Mouse (Mus musculus) lung, postnatal 0 days (tissue): Measurements from ENCODE around the gene Apba1. TPM values are rescaled to one million over a fixed set of nuclear protein-coding genes. Genes with fewer than 3 reads are reported as not detected.

Experiments
- ATAC-seq: fragments of 200-750 bp; cut with Nextera tagmentation; 2 replicates; pipeline ENCODE4 v1.8.0; 2017; ENCODE audit warnings: moderate library complexity
- DNase-seq: peaks from one replicate; pipeline ENCODE4 v3.0.0-alpha.2; 2016; ENCODE audit warnings: low spot score
- H3K27ac ChIP-seq: fragments of 300-500 bp; sonication (generic); 2 replicates; pipeline ENCODE4 v1.5.1; 2014; ENCODE audit warnings: antibody characterized with exemption, mild to moderate bottlenecking, low read length, mixed read lengths
- H3K27me3 ChIP-seq: fragments of 300-500 bp; sonication (generic); replicated peaks from 2 replicates; pipeline ENCODE4 v1.6.1; 2014; ENCODE audit warnings: low read length, mixed read lengths; ENCODE audit not compliant: insufficient read depth
- H3K36me3 ChIP-seq: fragments of 300-500 bp; sonication (generic); 2 replicates; pipeline ENCODE4 v1.6.1; 2014; ENCODE audit warnings: low read length, mixed read lengths; ENCODE audit not compliant: insufficient read depth
- H3K4me1 ChIP-seq: fragments of 300-500 bp; sonication (generic); 2 replicates; pipeline ENCODE4 v1.6.1; 2014; ENCODE audit warnings: antibody characterized with exemption, low read depth, low read length, mixed read lengths; ENCODE audit not compliant: insufficient read depth
- H3K4me2 ChIP-seq: fragments of 300-500 bp; sonication (generic); replicated peaks from 2 replicates; pipeline ENCODE4 v1.6.1; 2014; ENCODE audit warnings: low read depth, mild to moderate bottlenecking, low read length, moderate library complexity, mixed read lengths
- H3K4me3 ChIP-seq: fragments of 300-500 bp; sonication (generic); 2 replicates; pipeline ENCODE4 v1.5.1; 2014; ENCODE audit warnings: low read depth, low read length
- H3K9ac ChIP-seq: fragments of 300-500 bp; sonication (generic); replicated peaks from 2 replicates; pipeline ENCODE4 v1.6.1; 2014; ENCODE audit warnings: low read depth, mild to moderate bottlenecking
- H3K9me3 ChIP-seq: fragments of 300-500 bp; sonication (generic); 2 replicates; pipeline ENCODE4 v1.6.1; 2016; ENCODE audit warnings: low read length, mixed read lengths
- CTCF ChIP-seq: IDR thresholded peaks from 2 replicates; pipeline ENCODE4 v1.5.1; 2016; ENCODE audit warnings: antibody characterized with exemption, mild to moderate bottlenecking
- EP300 ChIP-seq: IDR thresholded peaks from 2 replicates; pipeline ENCODE4 v1.6.1; 2016; ENCODE audit warnings: antibody characterized with exemption, mild to moderate bottlenecking, control low read depth
- WGBS: fragments of 180-500 bp; shearing (Covaris S2); extraction: QIAGEN DNeasy Blood & Tissue Kit; methylation state at CpG from one replicate; pipeline ENCODE4 v1.1.7; 2014; 5-methylcytosine and 5-hydroxymethylcytosine counted together
- polyA plus RNA-seq: library from polyadenylated mRNA; unstranded; fragments of >200 nt; fragmentation: Nextera tagmentation; extraction: Ambion mirVana; gene quantifications from 2 replicates; pipeline ENCODE4 v1.2.1, GENCODE M21; 2015

Gene Apba1
- polyA plus RNA-seq, 1 experiment from 2014 or later: 0.45 TPM

GRCm38 (mm10) chr19:23862736-23863135, 104.0 kb downstream of the Apba1 start:
- 42% methylated on average over 4 of the region's 4 CpGs for WGBS
- H3K4me1 ChIP-seq: no peaks in the 10 kb centered on the region
- H3K9me3 ChIP-seq: no peaks in the 10 kb centered on the region
- no peak overlapping the region for H3K4me2 ChIP-seq
- ATAC-seq: no peak
- no peaks in the 10 kb centered on the region for H3K36me3 ChIP-seq
- H3K4me3 ChIP-seq: no peak overlapping the region
- TF ChIP-seq EP300: no peak
- peak; percentile 57 for TF ChIP-seq CTCF
- no peak overlapping the region for H3K9ac ChIP-seq
- H3K27ac ChIP-seq: no peak overlapping the region
- peak; percentile 41 for DNase-seq
- no peaks in the 10 kb centered on the region for H3K27me3 ChIP-seq

- Histone ChIP-seq H3K9me3 (no peaks in the 10 kb centered on the region), H3K4me3 (no peak overlapping the region), H3K9ac (no peak overlapping the region), H3K36me3 (no peaks in the 10 kb centered on the region), H3K27ac (no peak overlapping the region), H3K27me3 (no peaks in the 10 kb centered on the region), H3K4me2 (no peak overlapping the region), H3K4me1 (no peaks in the 10 kb centered on the region)
- DNase-seq (no peak), ATAC-seq (no peak)
- WGBS: 35% methylated on average over 3 of the region's 3 CpGs
- TF ChIP-seq CTCF: no peak
- no peak for TF ChIP-seq EP300
These were observed 105.3 kb downstream of the Apba1 start for GRCm38 (mm10) chr19:23863959-23864358.

GRCm38 (mm10) chr19:23866045-23866444, 107.4 kb downstream of the Apba1 start:
- Histone ChIP-seq H3K4me3 (no peak overlapping the region), H3K36me3 (no peaks in the 10 kb centered on the region), H3K9me3 (no peaks in the 10 kb centered on the region), H3K27ac (no peak overlapping the region), H3K4me1 (no peaks in the 10 kb centered on the region), H3K9ac (no peak overlapping the region), H3K4me2 (no peak overlapping the region), H3K27me3 (no peaks in the 10 kb centered on the region)
- ATAC-seq (no peak), DNase-seq (no peak)
- no peak for TF ChIP-seq EP300
- TF ChIP-seq CTCF: no peak
- WGBS: 89% methylated on average over 9 of the region's 9 CpGs

GRCm38 (mm10) chr19:23867052-23867451, 108.4 kb downstream of the Apba1 start:
- 77% methylated on average over 11 of the region's 11 CpGs for WGBS
- no peak overlapping the region for H3K27ac ChIP-seq
- no peak for TF ChIP-seq CTCF
- TF ChIP-seq EP300: no peak
- no peaks in the 10 kb centered on the region for H3K36me3 ChIP-seq
- no peaks in the 10 kb centered on the region for H3K27me3 ChIP-seq
- no peak overlapping the region for H3K4me2 ChIP-seq
- H3K4me1 ChIP-seq: no peaks in the 10 kb centered on the region
- H3K9ac ChIP-seq: no peak overlapping the region
- H3K9me3 ChIP-seq: no peaks in the 10 kb centered on the region
- no peak for ATAC-seq
- DNase-seq: no peak
- no peak overlapping the region for H3K4me3 ChIP-seq

GRCm38 (mm10) chr19:23867589-23867988, 108.9 kb downstream of the Apba1 start:
- no peaks in the 10 kb centered on the region for H3K27me3 ChIP-seq
- TF ChIP-seq CTCF (no peak), EP300 (no peak)
- H3K4me2 ChIP-seq: no peak overlapping the region
- DNase-seq: no peak
- no peak overlapping the region for H3K4me3 ChIP-seq
- no peaks in the 10 kb centered on the region for H3K9me3 ChIP-seq
- ATAC-seq: no peak
- H3K9ac ChIP-seq: no peak overlapping the region
- 80% methylated on average over 7 of the region's 7 CpGs for WGBS
- no peak overlapping the region for H3K27ac ChIP-seq
- H3K4me1 ChIP-seq: no peaks in the 10 kb centered on the region
- no peaks in the 10 kb centered on the region for H3K36me3 ChIP-seq

- 81% methylated on average over 6 of the region's 6 CpGs for WGBS
- Histone ChIP-seq H3K27ac (no peak overlapping the region), H3K9me3 (no peaks in the 10 kb centered on the region), H3K4me2 (no peak overlapping the region), H3K4me1 (no peaks in the 10 kb centered on the region), H3K4me3 (no peak overlapping the region), H3K27me3 (no peaks in the 10 kb centered on the region), H3K9ac (no peak overlapping the region), H3K36me3 (no peaks in the 10 kb centered on the region)
- ATAC-seq (no peak), DNase-seq (no peak)
- no peak for TF ChIP-seq EP300
- no peak for TF ChIP-seq CTCF
These were observed 115.8 kb downstream of the Apba1 start for GRCm38 (mm10) chr19:23874502-23874901.

- Histone ChIP-seq H3K27me3 (no peaks in the 10 kb centered on the region), H3K36me3 (no peaks in the 10 kb centered on the region), H3K4me3 (no peak overlapping the region), H3K9me3 (no peaks in the 10 kb centered on the region), H3K4me2 (no peak overlapping the region), H3K27ac (no peak overlapping the region), H3K9ac (no peak overlapping the region), H3K4me1 (no peaks in the 10 kb centered on the region)
- 66% methylated on average over 5 of the region's 5 CpGs for WGBS
- TF ChIP-seq CTCF (no peak), EP300 (no peak)
- no peak for DNase-seq
- ATAC-seq: no peak
These were observed 117.1 kb downstream of the Apba1 start for GRCm38 (mm10) chr19:23875819-23876218.
